Mouse (Mus musculus): ENCODE measurements around the gene Lix1. TPM values are rescaled to one million over a fixed set of nuclear protein-coding genes. Genes with fewer than 3 reads are reported as not detected.

Lix1 gene
- polyA plus RNA-seq, 1 experiment from 2014 or later = 4.4 TPM

- no peaks in the 10 kb centered on the region for H3K4me1 ChIP-seq (replicated peaks; ENCODE audit: control insufficient read depth, insufficient read depth, low read length)
These were observed 96.4 kb downstream of the Lix1 start for GRCm38 (mm10) chr17:17498848-17499247.

GRCm38 (mm10) chr17:17499278-17499677 lies 96.8 kb downstream of the Lix1 start:
- Histone ChIP-seq H3K9me3 (ENCODE audit: control insufficient read depth) (no peaks in the 10 kb centered on the region), H3K4me2 (replicated peaks; ENCODE audit: low read depth) (no peak overlapping the region), H3K4me3 (ENCODE audit: low read depth, low read length) (no peak overlapping the region), H3K9ac (ENCODE audit: low read depth, low read length) (no peak overlapping the region), H3K27me3 (replicated peaks; ENCODE audit: control insufficient read depth, insufficient read depth, low read length) (no peaks in the 10 kb centered on the region), H3K36me3 (ENCODE audit: control insufficient read depth, insufficient read depth) (no peaks in the 10 kb centered on the region), H3K27ac (ENCODE audit: low read depth, low read length) (no peak overlapping the region), H3K4me1 (replicated peaks; ENCODE audit: control insufficient read depth, insufficient read depth, low read length) (no peaks in the 10 kb centered on the region)
- ATAC-seq = no peak
- WGBS = 57% methylated on average over 3 of the region's 3 CpGs
- TF ChIP-seq CTCF (IDR thresholded peaks at IDR 0.05; ENCODE audit: low read depth) = no peak

More at GRCm38 (mm10) chr17:17498848-17499247, 96.4 kb downstream of the Lix1 start:
- WGBS = 8% methylated on average over 1 of the region's 1 CpGs
- Histone ChIP-seq H3K27me3 (replicated peaks; ENCODE audit: control insufficient read depth, insufficient read depth, low read length) (no peaks in the 10 kb centered on the region), H3K9ac (ENCODE audit: low read depth, low read length) (no peak overlapping the region), H3K9me3 (ENCODE audit: control insufficient read depth) (no peaks in the 10 kb centered on the region), H3K4me3 (ENCODE audit: low read depth, low read length) (no peak overlapping the region), H3K36me3 (ENCODE audit: control insufficient read depth, insufficient read depth) (no peaks in the 10 kb centered on the region), H3K27ac (ENCODE audit: low read depth, low read length) (no peak overlapping the region), H3K4me2 (replicated peaks; ENCODE audit: low read depth) (no peak overlapping the region)
- no peak for TF ChIP-seq CTCF (IDR thresholded peaks at IDR 0.05; ENCODE audit: low read depth)
- ATAC-seq = no peak

- ATAC-seq = no peak
- H3K9me3 ChIP-seq (ENCODE audit: control insufficient read depth) = no peaks in the 10 kb centered on the region
- no peak overlapping the region for H3K9ac ChIP-seq (ENCODE audit: low read depth, low read length)
- TF ChIP-seq CTCF (IDR thresholded peaks at IDR 0.05; ENCODE audit: low read depth) = no peak
- no peak overlapping the region for H3K4me2 ChIP-seq (replicated peaks; ENCODE audit: low read depth)
- no peaks in the 10 kb centered on the region for H3K27me3 ChIP-seq (replicated peaks; ENCODE audit: control insufficient read depth, insufficient read depth, low read length)
- no peaks in the 10 kb centered on the region for H3K36me3 ChIP-seq (ENCODE audit: control insufficient read depth, insufficient read depth)
- H3K27ac ChIP-seq (ENCODE audit: low read depth, low read length) = no peak overlapping the region
- no peak overlapping the region for H3K4me3 ChIP-seq (ENCODE audit: low read depth, low read length)
- no peaks in the 10 kb centered on the region for H3K4me1 ChIP-seq (replicated peaks; ENCODE audit: control insufficient read depth, insufficient read depth, low read length)
- 90% methylated on average over 10 of the region's 10 CpGs for WGBS
These were observed 104.2 kb downstream of the Lix1 start for GRCm38 (mm10) chr17:17506677-17507076.

Other genes starting within 250 kb of the Lix1 start
- gene Riok2, start 28.4 kb upstream of the Lix1 start, polyA plus RNA-seq (2015; fragmentation: Nextera tagmentation; extraction: Ambion mirVana) = 13.6 and 14.5 TPM in 2 replicates
- gene Lnpep, start 222.4 kb downstream of the Lix1 start, polyA plus RNA-seq (2015; fragmentation: Nextera tagmentation; extraction: Ambion mirVana) = 4.0 and 5.8 TPM in 2 replicates

Data from intestine, postnatal 0 days (tissue).